Mouse (Mus musculus): ENCODE results near the gene Dnaic1. TPM values are rescaled to one million over a fixed set of nuclear protein-coding genes. Genes with fewer than 3 reads are reported as not detected.

Dnaic1 gene
- polyA plus RNA-seq, 1 experiment from 2014 or later, result 1.2 TPM

DNA sequence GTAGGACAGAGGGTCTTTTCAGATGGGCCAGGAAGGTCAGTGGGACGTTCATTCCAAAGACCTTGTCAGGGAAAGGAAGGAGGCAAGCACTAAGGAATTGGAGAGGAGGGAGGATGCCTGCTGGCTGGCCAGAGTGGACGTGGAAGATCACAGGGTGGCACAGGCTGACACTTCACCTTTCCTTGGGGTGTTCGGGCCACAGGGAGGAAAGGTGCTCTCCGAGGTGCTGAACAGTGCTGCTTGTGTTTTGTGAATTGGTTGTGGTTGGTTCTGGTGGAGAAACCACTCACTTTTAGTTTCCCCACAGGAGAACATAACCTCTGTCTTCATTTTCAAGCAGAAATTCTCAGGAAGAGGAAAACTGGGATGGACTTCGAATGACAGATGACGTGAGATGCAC is 37.2 kb upstream of the Dnaic1 start:
- ATAC-seq, result no peak
- 30% methylated on average over 6 of the region's 6 CpGs for WGBS
- H3K4me2 ChIP-seq (ENCODE audit: low read length), result no peak overlapping the region

DNA sequence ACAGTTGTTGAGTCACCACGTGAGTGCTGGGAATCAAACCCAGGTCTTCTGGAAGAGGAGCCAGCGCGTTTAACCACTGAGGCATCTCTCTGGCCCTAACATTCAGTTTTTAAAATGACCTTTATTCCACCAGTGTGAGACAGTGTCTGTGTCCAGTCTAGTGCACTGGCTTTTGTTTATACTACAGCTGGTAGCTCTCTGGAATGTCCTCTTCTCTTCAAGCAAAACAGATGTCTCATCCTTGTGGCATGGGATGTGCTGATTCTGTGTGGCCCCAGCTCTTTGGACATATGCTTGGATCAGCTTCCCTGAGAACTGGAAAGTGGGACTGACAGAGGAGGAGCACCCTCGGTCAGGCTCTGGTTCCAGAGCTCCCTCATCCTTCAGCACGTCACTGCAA is 34.7 kb upstream of the Dnaic1 start:
- no peak overlapping the region for H3K4me2 ChIP-seq (ENCODE audit: low read length)
- H3K4me1 ChIP-seq (replicated peaks; ENCODE audit: control insufficient read depth, insufficient read depth, low read length), result no peaks in the 10 kb centered on the region
- 83% methylated on average over 5 of the region's 5 CpGs for WGBS
- no peak overlapping the region for H3K27ac ChIP-seq (ENCODE audit: low read length)
- no peaks in the 10 kb centered on the region for H3K36me3 ChIP-seq (ENCODE audit: control insufficient read depth, insufficient read depth)
- H3K4me3 ChIP-seq (replicated peaks; ENCODE audit: low read length), result no peak overlapping the region
- no peaks in the 10 kb centered on the region for H3K27me3 ChIP-seq (replicated peaks; ENCODE audit: control insufficient read depth, insufficient read depth, low read length)
- no peak overlapping the region for H3K9ac ChIP-seq (replicated peaks; ENCODE audit: low read depth, low read length)
- H3K9me3 ChIP-seq (ENCODE audit: control insufficient read depth, low read length), result no peaks in the 10 kb centered on the region
- ATAC-seq, result no peak

More for the DNA sequence above, 37.2 kb upstream of the Dnaic1 start:
- H3K9me3 ChIP-seq (ENCODE audit: control insufficient read depth, low read length), result no peaks in the 10 kb centered on the region
- H3K9ac ChIP-seq (replicated peaks; ENCODE audit: low read depth, low read length), result no peak overlapping the region
- peaks cover 14% of the 10 kb centered on the region for H3K4me1 ChIP-seq (replicated peaks; ENCODE audit: control insufficient read depth, insufficient read depth, low read length)
- H3K36me3 ChIP-seq (ENCODE audit: control insufficient read depth, insufficient read depth), result no peaks in the 10 kb centered on the region
- H3K27ac ChIP-seq (ENCODE audit: low read length), result no peak overlapping the region
- no peaks in the 10 kb centered on the region for H3K27me3 ChIP-seq (replicated peaks; ENCODE audit: control insufficient read depth, insufficient read depth, low read length)
- H3K4me3 ChIP-seq (replicated peaks; ENCODE audit: low read length), result no peak overlapping the region

- 74% methylated on average over 8 of the region's 8 CpGs for WGBS
- H3K27ac ChIP-seq (ENCODE audit: low read length), result no peak overlapping the region
- no peaks in the 10 kb centered on the region for H3K36me3 ChIP-seq (ENCODE audit: control insufficient read depth, insufficient read depth)
- H3K27me3 ChIP-seq (replicated peaks; ENCODE audit: control insufficient read depth, insufficient read depth, low read length), result no peaks in the 10 kb centered on the region
- ATAC-seq, result no peak
- no peak overlapping the region for H3K4me2 ChIP-seq (ENCODE audit: low read length)
- H3K4me1 ChIP-seq (replicated peaks; ENCODE audit: control insufficient read depth, insufficient read depth, low read length), result peaks cover 11% of the 10 kb centered on the region
- no peak overlapping the region for H3K4me3 ChIP-seq (replicated peaks; ENCODE audit: low read length)
- H3K9me3 ChIP-seq (ENCODE audit: control insufficient read depth, low read length), result no peaks in the 10 kb centered on the region
- H3K9ac ChIP-seq (replicated peaks; ENCODE audit: low read depth, low read length), result no peak overlapping the region
Observed at GRCm38 (mm10) chr4:41542136-41542535, 27.4 kb upstream of the Dnaic1 start.

GRCm38 (mm10) chr4:41545985-41546384 is 23.6 kb upstream of the Dnaic1 start:
- Histone ChIP-seq H3K27me3 (replicated peaks; ENCODE audit: control insufficient read depth, insufficient read depth, low read length) (no peaks in the 10 kb centered on the region), H3K4me3 (replicated peaks; ENCODE audit: low read length) (no peak overlapping the region), H3K4me1 (replicated peaks; ENCODE audit: control insufficient read depth, insufficient read depth, low read length) (peaks cover 17% of the 10 kb centered on the region), H3K36me3 (ENCODE audit: control insufficient read depth, insufficient read depth) (no peaks in the 10 kb centered on the region), H3K9me3 (ENCODE audit: control insufficient read depth, low read length) (no peaks in the 10 kb centered on the region), H3K9ac (replicated peaks; ENCODE audit: low read depth, low read length) (no peak overlapping the region), H3K4me2 (ENCODE audit: low read length) (no peak overlapping the region), H3K27ac (ENCODE audit: low read length) (no peak overlapping the region)
- ATAC-seq, result peak; percentile 36
- 12% methylated on average over 8 of the region's 8 CpGs for WGBS

DNA sequence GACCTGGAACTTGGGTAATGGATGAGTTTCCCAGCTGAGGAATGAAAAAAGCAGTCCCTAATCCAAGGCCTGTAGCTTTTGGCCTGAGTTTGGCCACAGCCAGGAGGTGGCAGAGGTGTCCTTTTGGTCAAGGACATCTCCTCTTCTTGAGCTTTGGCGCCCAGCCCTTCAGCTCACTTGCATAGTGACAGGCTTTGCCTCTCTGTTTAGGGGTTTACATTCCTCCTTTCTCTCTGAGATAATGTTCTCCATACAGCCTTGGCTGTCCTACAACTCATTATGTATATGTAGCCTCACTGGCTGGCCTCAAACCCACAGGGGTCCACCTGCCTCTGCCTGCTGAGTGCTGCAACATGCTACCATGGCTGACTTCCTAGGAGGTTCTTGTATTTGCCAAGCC is 22.5 kb upstream of the Dnaic1 start:
- no peak for ATAC-seq
- H3K4me1 ChIP-seq (replicated peaks; ENCODE audit: control insufficient read depth, insufficient read depth, low read length), result peaks cover 17% of the 10 kb centered on the region
- no peak overlapping the region for H3K4me3 ChIP-seq (replicated peaks; ENCODE audit: low read length)
- 83% methylated on average over 1 of the region's 1 CpGs for WGBS
- no peak overlapping the region for H3K4me2 ChIP-seq (ENCODE audit: low read length)
- H3K27ac ChIP-seq (ENCODE audit: low read length), result no peak overlapping the region
- no peak overlapping the region for H3K9ac ChIP-seq (replicated peaks; ENCODE audit: low read depth, low read length)
- no peaks in the 10 kb centered on the region for H3K36me3 ChIP-seq (ENCODE audit: control insufficient read depth, insufficient read depth)
- no peaks in the 10 kb centered on the region for H3K27me3 ChIP-seq (replicated peaks; ENCODE audit: control insufficient read depth, insufficient read depth, low read length)
- no peaks in the 10 kb centered on the region for H3K9me3 ChIP-seq (ENCODE audit: control insufficient read depth, low read length)

GRCm38 (mm10) chr4:41552529-41552928 is 17.0 kb upstream of the Dnaic1 start:
- H3K4me1 ChIP-seq (replicated peaks; ENCODE audit: control insufficient read depth, insufficient read depth, low read length), result peaks cover 20% of the 10 kb centered on the region
- no peak overlapping the region for H3K4me2 ChIP-seq (ENCODE audit: low read length)
- no peaks in the 10 kb centered on the region for H3K9me3 ChIP-seq (ENCODE audit: control insufficient read depth, low read length)
- H3K9ac ChIP-seq (replicated peaks; ENCODE audit: low read depth, low read length), result no peak overlapping the region
- WGBS, result 39% methylated on average over 6 of the region's 6 CpGs
- H3K4me3 ChIP-seq (replicated peaks; ENCODE audit: low read length), result no peak overlapping the region
- H3K36me3 ChIP-seq (ENCODE audit: control insufficient read depth, insufficient read depth), result no peaks in the 10 kb centered on the region
- 0 out of 2 replicates have a peak, but pooled peaks have one; percentile 48 for ATAC-seq
- H3K27me3 ChIP-seq (replicated peaks; ENCODE audit: control insufficient read depth, insufficient read depth, low read length), result no peaks in the 10 kb centered on the region
- no peak overlapping the region for H3K27ac ChIP-seq (ENCODE audit: low read length)

GRCm38 (mm10) chr4:41553116-41553515 is 16.5 kb upstream of the Dnaic1 start:
- WGBS, result 73% methylated on average over 11 of the region's 11 CpGs
- Histone ChIP-seq H3K27ac (ENCODE audit: low read length) (no peak overlapping the region), H3K9me3 (ENCODE audit: control insufficient read depth, low read length) (no peaks in the 10 kb centered on the region), H3K4me1 (replicated peaks; ENCODE audit: control insufficient read depth, insufficient read depth, low read length) (peaks cover 20% of the 10 kb centered on the region), H3K4me2 (ENCODE audit: low read length) (no peak overlapping the region), H3K36me3 (ENCODE audit: control insufficient read depth, insufficient read depth) (no peaks in the 10 kb centered on the region), H3K9ac (replicated peaks; ENCODE audit: low read depth, low read length) (no peak overlapping the region), H3K4me3 (replicated peaks; ENCODE audit: low read length) (no peak overlapping the region), H3K27me3 (replicated peaks; ENCODE audit: control insufficient read depth, insufficient read depth, low read length) (no peaks in the 10 kb centered on the region)
- ATAC-seq, result no peak

GRCm38 (mm10) chr4:41554994-41555663 is 14.4 kb upstream of the Dnaic1 start:
- no peaks in the 10 kb centered on the region for H3K9me3 ChIP-seq (ENCODE audit: control insufficient read depth, low read length)
- H3K36me3 ChIP-seq (ENCODE audit: control insufficient read depth, insufficient read depth), result no peaks in the 10 kb centered on the region
- no peak for ATAC-seq
- H3K27ac ChIP-seq (ENCODE audit: low read length), result no peak overlapping the region
- H3K4me1 ChIP-seq (replicated peaks; ENCODE audit: control insufficient read depth, insufficient read depth, low read length), result peaks cover 19% of the 10 kb centered on the region
- H3K4me3 ChIP-seq (replicated peaks; ENCODE audit: low read length), result no peak overlapping the region
- H3K27me3 ChIP-seq (replicated peaks; ENCODE audit: control insufficient read depth, insufficient read depth, low read length), result no peaks in the 10 kb centered on the region
- no peak overlapping the region for H3K4me2 ChIP-seq (ENCODE audit: low read length)
- WGBS, result 75% methylated on average over 14 of the region's 14 CpGs
- no peak overlapping the region for H3K9ac ChIP-seq (replicated peaks; ENCODE audit: low read depth, low read length)

DNA sequence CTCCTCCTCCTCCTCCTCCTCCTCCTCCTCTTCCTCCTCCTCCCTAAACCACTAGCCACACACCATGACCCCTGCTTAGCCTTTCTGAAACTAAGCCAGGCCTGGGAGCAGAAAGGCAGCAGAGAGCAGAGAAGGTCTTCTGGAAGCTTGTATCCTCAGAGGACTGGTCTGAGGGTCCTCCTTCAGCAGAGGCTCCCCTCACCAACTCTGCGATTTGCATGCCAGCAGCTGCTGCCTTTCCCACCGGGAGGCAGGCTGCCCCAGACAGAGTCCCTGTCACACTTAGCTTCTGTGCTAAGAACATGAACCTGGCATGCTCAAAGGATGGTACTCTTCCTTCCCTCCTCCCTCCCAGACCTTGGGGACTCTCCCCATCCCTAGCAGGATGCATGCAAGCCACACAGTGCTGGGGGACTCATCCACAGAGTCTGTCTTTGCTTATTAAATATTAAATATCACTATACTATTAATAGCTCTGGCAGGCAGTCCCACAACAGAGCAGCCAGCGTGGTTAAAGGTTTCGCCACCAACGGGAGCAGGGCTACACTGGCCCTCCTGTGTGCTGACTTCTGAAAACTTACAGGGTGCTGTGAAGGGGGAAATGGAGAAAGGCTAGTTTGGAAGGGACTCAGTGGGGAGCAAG is 13.1 kb upstream of the Dnaic1 start:
- Histone ChIP-seq H3K27me3 (replicated peaks; ENCODE audit: control insufficient read depth, insufficient read depth, low read length) (no peaks in the 10 kb centered on the region), H3K27ac (ENCODE audit: low read length) (no peak overlapping the region), H3K4me3 (replicated peaks; ENCODE audit: low read length) (no peak overlapping the region), H3K9ac (replicated peaks; ENCODE audit: low read depth, low read length) (no peak overlapping the region), H3K4me1 (replicated peaks; ENCODE audit: control insufficient read depth, insufficient read depth, low read length) (peaks cover 17% of the 10 kb centered on the region), H3K9me3 (ENCODE audit: control insufficient read depth, low read length) (no peaks in the 10 kb centered on the region), H3K36me3 (ENCODE audit: control insufficient read depth, insufficient read depth) (no peaks in the 10 kb centered on the region), H3K4me2 (ENCODE audit: low read length) (no peak overlapping the region)
- 61% methylated on average over 5 of the region's 5 CpGs for WGBS
- peak; percentile 29; the same call in 1 of the 2 replicates for ATAC-seq
